Mouse (Mus musculus) embryonic stem cell, embryonic (primary cell): ENCODE data around the gene Cluh.

Experiments
- CTCF ChIA-PET, 4 experiments: fragments of 300-600 bp in 2 of 4; fragments of 350-600 bp in 2 of 4; sonication (Branson Sonifier 250); formaldehyde crosslinking; loops; one replicate each; lab custom pipeline; 2022; ENCODE audit warnings: inconsistent platforms in 2 of 4; lab: Charles Lee
- POLR2A ChIA-PET, 4 experiments: fragments of 300-600 bp in 2 of 4; fragments of 350-600 bp in 2 of 4; sonication (Branson Sonifier 250); formaldehyde crosslinking; loops; one replicate each; lab custom pipeline; 2022; ENCODE audit warnings: antibody characterized with exemption in 4 of 4, inconsistent platforms in 1 of 4; lab: Charles Lee

Cluh gene

DNA sequence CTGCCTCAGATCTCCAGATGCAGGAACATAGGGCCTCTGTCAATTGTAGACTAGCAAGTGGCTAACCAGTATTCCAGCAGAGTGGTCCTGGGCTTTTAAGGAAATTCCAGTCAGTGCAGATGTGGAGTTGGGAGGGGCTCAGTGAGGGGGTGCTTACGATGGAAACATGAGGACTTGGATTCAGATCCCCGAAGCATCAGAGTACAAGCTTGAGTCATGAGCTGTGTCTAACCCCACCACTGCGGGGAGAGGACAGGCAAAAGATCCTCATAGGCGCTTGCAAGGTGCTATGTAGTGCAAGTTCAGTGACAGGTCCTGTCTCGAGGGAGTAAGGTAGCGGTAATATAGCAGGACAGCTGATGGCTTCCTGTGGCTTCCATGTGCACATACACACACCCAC, 12.9 kb downstream of the Cluh start:
- POLR2A ChIA-PET = interaction anchor here in 3 of 4 experiments (0.7 to 2.4 kb wide), 13 partner anchors 8 to 167 kb away, joined by 3 to 14 read pairs (median 4); partner anchors contain the start of genes Cluh (in 1 of the 3) and Pafah1b1 (in 1 of the 3)
- CTCF ChIA-PET = interaction anchor here in 1 of 4 experiments (1.1 kb wide), 1 partner anchor 28 kb away, joined by 5 read pairs; no protein-coding TSS in a partner anchor

DNA sequence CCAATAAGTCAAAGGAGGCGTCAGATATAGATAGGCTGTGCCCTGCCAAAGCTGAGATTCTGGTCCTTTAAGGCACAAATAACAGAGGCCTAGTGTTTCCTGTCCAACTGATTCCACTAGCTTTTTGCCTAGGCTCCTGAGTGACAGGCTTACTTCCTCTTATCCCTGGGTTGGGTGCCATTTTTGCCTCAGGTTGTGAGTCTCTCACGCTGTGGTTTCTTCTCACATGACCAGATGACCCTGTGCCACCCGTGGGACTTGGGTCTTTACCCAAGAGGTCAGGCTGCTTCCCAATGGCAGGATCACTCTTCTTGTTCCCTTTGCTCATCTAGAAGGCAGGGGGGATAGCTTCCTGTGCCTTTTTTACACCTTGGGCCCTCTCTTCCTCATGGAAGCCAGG, 15.0 kb downstream of the Cluh start:
- ChIA-PET POLR2A (interaction anchor here in 2 of 4 experiments (1.1 to 4.0 kb wide), 9 partner anchors 9 to 177 kb away, joined by 3 to 31 read pairs (median 4); no protein-coding TSS in a partner anchor), CTCF (interaction anchor here in 2 of 4 experiments (0.6 kb wide), 2 partner anchors 9 to 119 kb away, joined by 3 to 4 read pairs; no protein-coding TSS in a partner anchor)

DNA sequence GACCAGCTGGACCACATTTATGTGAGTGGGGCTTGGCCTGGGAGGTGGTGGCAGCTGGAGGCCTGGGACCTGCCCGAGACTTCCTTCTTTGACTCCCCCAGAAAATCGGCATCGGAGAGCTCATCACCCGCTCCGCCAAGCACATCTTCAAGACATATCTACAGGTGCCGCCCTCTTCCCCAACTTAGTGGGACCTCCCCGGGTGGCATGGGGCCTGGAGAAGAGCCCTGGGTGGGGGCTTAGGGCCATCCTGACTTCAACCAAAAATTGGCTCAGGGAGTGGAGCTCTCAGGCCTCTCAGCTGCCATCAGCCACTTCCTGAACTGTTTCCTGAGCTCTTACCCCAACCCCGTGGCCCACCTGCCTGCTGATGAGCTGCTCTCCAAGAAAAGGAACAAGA, 15.6 kb downstream of the Cluh start:
- POLR2A ChIA-PET = interaction anchor here (0.8 to 4.0 kb wide), 19 partner anchors 10 to 176 kb away, joined by 3 to 31 read pairs (median 4); no protein-coding TSS in a partner anchor
- CTCF ChIA-PET = interaction anchor here in 2 of 4 experiments (0.6 kb wide), 2 partner anchors 10 to 119 kb away, joined by 3 to 4 read pairs; no protein-coding TSS in a partner anchor

DNA sequence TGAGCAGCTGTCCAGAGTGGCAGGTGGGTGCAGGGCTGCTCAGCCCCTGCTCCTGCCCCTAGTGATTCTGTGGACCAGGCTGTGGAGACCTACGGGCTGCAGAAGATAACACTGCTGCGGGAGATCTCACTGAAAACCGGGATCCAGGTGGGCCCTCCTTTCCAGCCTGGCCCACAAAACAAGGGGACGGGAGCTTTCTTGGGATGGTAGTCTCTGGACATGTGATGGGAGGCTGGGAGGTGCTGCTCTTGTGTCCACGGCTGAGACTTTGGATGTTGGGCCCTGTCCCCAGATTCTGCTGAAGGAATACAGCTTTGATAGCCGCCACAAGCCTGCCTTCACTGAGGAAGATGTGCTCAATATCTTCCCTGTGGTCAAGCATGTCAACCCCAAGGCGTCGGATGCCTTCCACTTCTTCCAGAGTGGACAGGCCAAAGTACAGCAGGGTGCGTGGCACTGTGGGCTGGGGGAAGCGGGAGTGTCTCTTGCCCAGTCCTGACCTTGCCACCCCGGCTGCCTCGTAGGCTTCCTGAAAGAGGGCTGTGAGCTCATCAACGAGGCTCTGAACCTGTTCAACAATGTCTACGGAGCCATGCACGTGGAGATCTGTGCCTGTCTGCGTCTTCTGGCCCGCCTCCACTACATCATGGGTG, 16.5 kb downstream of the Cluh start:
- POLR2A ChIA-PET = interaction anchor here (0.6 to 4.0 kb wide), 22 partner anchors 8 to 382 kb away, joined by 3 to 31 read pairs (median 4); no protein-coding TSS in a partner anchor

DNA sequence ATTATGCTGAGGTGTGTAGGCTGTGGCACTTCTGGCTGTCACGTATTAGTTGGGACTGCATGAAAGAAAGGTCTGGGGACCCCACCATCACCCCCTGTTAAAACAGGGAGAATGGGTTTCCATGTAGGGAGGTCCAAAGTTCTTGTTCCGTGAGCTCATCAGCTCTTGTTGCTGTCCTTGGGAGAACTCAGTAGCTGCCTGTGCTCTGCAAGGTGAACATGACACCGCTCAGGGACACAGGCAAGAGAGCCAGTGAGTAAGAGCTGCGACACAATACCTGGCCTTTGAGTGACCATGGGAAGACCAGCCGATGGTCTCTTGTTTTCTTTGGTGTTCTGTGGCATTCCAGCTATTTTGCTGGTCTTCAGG, 17.0 kb downstream of the Cluh start:
- ChIA-PET POLR2A (interaction anchor here in 3 of 4 experiments (0.6 to 4.0 kb wide), 15 partner anchors 9 to 381 kb away, joined by 3 to 31 read pairs (median 4); no protein-coding TSS in a partner anchor), CTCF (interaction anchor here in 1 of 4 experiments (0.8 kb wide), 1 partner anchor 182 kb away, joined by 4 read pairs; no protein-coding TSS in a partner anchor)

More for the DNA sequence above, 16.5 kb downstream of the Cluh start:
- CTCF ChIA-PET = interaction anchor here in 1 of 4 experiments (0.8 kb wide), 1 partner anchor 182 kb away, joined by 4 read pairs; no protein-coding TSS in a partner anchor

DNA sequence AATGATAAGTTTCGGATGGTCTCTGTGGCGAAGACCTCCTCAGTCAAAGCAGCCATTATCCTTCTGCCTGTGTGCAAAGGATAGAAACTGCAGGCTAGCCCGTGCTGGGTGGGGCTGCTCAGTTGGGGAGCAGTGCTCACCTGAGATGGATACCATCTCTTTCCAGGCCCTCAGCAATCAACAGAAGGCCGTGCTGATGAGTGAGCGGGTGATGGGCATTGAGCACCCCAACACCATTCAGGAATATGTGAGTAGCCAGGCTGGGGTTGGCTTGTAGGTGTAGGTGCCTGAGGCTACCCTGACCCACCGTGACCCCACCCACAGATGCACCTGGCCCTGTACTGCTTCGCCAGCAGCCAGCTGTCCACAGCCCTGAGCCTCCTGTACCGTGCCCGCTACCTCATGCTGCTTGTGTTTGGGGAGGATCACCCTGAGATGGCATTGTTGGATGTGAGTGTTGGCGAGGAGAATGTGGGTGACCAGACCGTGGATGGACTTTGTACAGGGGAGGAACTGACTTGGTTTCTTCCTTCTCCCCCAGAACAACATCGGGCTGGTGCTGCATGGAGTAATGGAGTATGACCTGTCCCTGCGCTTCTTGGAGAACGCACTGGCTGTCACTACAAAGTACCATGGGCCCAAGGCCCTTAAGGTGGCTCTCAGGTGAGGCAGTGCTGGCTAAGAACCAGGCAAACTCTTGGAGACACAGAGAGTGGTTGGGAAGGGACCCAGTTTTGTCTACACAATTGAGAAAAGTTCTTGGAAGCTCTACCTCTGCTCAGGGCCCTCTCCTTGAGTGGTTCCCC, 17.7 kb downstream of the Cluh start:
- POLR2A ChIA-PET = interaction anchor here in 3 of 4 experiments (0.5 to 6.6 kb wide), 18 partner anchors 9 to 800 kb away, joined by 3 to 42 read pairs (median 7); partner anchors contain the start of gene Cluh (in 1 of the 3)
- CTCF ChIA-PET = no interaction called here

DNA sequence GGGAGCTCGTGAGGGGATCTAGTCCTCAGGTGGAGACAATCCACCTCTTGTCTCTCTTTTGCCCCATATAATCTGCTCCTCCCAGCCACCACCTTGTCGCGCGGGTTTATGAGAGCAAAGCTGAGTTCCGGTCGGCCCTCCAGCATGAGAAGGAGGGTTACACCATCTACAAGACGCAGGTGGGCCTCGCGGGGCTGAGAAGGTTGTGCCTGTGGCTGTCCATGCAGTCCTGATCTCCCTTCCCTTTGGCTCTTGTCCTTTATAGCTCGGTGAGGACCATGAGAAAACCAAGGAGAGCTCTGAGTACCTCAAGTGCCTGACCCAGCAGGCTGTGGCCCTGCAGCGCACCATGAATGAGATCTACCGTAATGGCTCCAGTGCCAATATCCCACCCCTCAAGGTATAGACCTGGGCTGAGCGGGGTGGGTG, 18.3 kb downstream of the Cluh start:
- ChIA-PET POLR2A (interaction anchor here (0.5 to 6.6 kb wide), 15 partner anchors 10 to 800 kb away, joined by 3 to 42 read pairs (median 4); partner anchors contain the start of gene Cluh (in 1 of the 4)), CTCF (interaction anchor here in 1 of 4 experiments (0.6 kb wide), 1 partner anchor 45 kb away, joined by 3 read pairs; no protein-coding TSS in a partner anchor)

DNA sequence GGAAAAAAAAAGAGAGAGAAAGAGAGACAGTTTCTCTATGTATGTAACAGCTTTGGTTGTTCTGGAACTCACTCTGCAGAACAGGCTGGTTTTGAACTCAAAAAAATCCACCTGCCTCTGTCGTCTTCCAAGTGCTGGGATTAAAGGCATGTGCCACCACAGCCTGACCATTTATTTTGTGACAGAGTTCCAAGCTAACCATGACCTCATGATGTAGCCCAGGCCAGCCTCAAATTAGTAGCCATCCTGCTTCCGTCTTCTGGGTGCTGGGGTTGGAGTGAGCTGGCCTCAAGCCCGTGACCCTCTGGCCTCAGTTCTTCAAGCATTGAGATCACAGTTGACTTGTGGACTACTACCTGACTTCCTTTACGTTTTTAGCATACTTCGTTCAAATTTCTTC, 19.2 kb downstream of the Cluh start:
- ChIA-PET POLR2A (interaction anchor here (0.6 to 6.6 kb wide), 19 partner anchors 9 to 248 kb away, joined by 3 to 42 read pairs (median 4); partner anchors contain the start of genes Cluh (in 1 of the 4) and Pafah1b1 (in 1 of the 4)), CTCF (interaction anchor here in 1 of 4 experiments (0.6 kb wide), 1 partner anchor 46 kb away, joined by 3 read pairs; no protein-coding TSS in a partner anchor)

DNA sequence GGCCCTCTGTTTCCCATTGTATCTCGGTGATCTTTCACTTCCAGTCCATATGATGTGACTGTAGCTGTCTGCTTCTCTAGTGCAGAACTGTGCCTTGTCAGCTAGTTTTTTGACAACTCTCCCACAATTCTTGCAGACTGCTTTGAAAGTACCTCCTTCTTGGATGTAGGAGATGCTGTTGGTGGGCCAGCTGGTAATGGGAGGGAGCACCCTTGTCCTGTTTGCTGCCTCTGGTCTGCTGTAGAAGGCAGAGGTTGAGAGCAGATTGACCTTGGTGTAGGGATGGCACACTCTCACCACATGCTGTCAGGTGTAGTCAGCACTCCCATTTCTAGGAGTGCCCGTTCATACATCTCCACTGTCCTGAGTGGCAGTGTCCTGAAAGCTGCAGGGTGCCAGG, 19.7 kb downstream of the Cluh start:
- POLR2A ChIA-PET = interaction anchor here in 3 of 4 experiments (0.6 to 6.6 kb wide), 16 partner anchors 9 to 234 kb away, joined by 3 to 42 read pairs (median 4); partner anchors contain the start of genes Cluh (in 1 of the 3), Mettl16 (in 1 of the 3) and Pafah1b1 (in 1 of the 3)
- CTCF ChIA-PET = no interaction called here

DNA sequence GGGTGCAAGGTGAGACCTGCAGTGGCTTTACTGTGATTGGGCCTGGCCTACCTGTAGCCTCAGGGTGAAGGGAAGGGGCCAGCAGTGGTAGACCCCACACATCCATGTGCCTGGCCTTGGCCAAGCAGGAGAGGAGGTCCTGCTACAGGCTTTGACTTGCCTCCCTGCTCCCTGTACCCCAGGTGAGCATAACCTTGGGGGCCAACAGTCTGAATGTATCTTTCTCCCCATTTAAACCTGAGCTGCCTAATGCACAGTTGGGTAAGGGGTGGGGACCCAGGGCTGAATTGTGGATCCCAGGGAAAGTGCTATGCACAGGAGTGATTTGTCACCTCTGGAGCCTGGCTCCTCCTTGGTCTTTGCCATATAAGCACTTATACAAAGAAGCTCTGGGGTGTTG, 20.9 kb downstream of the Cluh start:
- ChIA-PET CTCF (no interaction called here), POLR2A (interaction anchor here in 3 of 4 experiments (0.7 to 6.6 kb wide), 17 partner anchors 8 to 155 kb away, joined by 3 to 42 read pairs (median 4); partner anchors contain the start of genes Cluh (in 1 of the 3), Mettl16 (in 1 of the 3) and Pafah1b1 (in 1 of the 3))

DNA sequence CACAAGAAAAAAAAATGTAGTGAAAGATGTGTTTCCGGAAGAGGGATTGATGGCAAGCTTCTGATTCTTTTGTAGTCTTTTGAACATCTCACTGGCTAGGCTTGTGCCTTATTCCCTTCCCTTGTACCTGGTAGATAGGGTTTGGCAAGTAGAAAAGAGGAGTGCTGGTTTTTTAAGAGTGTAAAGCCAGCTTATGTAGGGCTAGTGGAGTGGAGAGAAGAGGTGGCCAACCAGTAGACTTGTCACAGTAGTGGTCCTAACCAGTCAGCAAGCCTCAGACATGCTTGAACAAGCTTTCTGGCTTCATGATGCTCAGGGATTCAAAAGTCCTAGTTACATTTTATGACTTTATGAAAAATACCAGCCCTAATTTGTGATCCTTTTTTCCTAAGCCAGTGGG, 21.7 kb downstream of the Cluh start:
- ChIA-PET POLR2A (interaction anchor here in 3 of 4 experiments (0.7 to 6.6 kb wide), 20 partner anchors 8 to 161 kb away, joined by 3 to 42 read pairs (median 3); partner anchors contain the start of genes Mettl16 (in 1 of the 3) and Pafah1b1 (in 1 of the 3)), CTCF (interaction anchor here in 2 of 4 experiments (0.6 to 1.3 kb wide), 2 partner anchors 37 kb away, joined by 4 to 5 read pairs; no protein-coding TSS in a partner anchor)

DNA sequence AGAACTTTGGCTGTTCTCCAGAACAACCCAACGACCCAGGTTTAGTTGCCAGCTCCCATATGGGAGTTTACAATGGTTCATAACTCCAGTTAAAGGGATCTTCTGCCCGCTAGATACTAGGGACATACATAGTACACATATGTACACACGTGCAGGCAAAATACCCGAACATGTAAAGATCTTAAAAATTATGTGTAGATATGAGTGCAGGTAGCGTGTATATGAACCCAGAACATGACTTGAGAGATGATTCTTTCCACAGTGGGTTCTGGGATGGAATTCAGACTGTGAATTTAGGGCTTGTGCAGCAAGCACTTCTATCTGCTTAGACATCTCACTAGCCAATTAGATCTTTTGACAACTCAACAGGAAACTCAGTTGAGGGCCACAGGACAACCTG, 22.5 kb downstream of the Cluh start:
- ChIA-PET POLR2A (interaction anchor here in 3 of 4 experiments (0.7 to 6.6 kb wide), 15 partner anchors 10 to 160 kb away, joined by 3 to 42 read pairs (median 4); partner anchors contain the start of gene Mettl16 (in 1 of the 3)), CTCF (interaction anchor here in 1 of 4 experiments (1.3 kb wide), 1 partner anchor 38 kb away, joined by 4 read pairs; no protein-coding TSS in a partner anchor)

DNA sequence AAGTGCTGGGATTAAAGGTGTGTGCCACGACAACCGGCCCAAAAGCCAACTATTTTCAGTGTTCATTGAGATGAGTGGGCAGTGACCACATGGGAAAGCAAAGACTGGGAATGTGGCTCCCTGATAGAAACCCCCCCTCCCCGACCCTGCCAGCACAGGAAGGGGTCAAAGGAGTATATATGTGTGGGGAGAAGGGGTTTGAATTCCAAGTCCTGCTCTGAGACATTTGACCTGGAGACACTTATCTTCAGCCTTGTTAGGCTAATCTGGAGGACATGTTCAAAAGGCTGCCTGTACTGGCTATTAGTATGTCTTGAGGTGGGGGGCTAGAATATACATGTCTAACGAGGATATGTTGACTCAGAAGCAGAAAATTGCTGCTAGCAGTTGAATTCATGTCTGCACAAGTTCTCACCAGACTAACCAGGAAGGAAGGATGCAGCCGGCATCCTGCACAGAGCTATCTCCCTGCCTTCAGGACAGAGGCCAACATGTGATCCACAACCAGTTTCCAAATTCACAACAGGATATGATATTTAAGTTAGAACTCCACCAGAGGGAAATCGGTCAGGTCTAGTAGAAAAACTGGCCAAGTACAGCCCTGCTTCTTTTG, 23.7 kb downstream of the Cluh start:
- CTCF ChIA-PET = interaction anchor here in 1 of 4 experiments (0.5 kb wide), 1 partner anchor 17 kb away, joined by 3 read pairs; no protein-coding TSS in a partner anchor
- POLR2A ChIA-PET = interaction anchor here in 2 of 4 experiments (0.7 to 6.6 kb wide), 6 partner anchors 8 to 31 kb away, joined by 3 to 42 read pairs (median 4); no protein-coding TSS in a partner anchor

DNA sequence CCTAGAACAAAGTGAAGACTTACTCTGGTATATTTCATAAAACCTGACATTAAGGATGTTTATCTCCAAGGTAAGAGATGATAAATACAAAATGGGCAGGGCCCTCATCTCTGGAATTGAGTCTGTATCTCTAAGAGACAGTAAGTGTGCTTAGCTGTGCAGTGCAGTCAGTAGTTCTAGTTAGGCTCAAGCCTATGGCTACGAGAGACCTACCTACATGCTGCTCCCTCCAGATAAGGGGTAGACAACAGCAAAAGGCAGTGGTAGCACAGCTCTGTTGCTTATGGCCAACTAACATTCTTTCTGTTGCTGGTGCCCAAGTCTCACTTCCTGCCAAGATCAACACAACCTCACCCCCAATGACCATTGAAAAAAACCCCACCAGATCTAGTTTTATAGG, 24.3 kb downstream of the Cluh start:
- POLR2A ChIA-PET = interaction anchor here in 2 of 4 experiments (1.1 to 6.6 kb wide), 4 partner anchors 9 to 30 kb away, joined by 3 to 42 read pairs (median 17); no protein-coding TSS in a partner anchor
- CTCF ChIA-PET = no interaction called here

DNA sequence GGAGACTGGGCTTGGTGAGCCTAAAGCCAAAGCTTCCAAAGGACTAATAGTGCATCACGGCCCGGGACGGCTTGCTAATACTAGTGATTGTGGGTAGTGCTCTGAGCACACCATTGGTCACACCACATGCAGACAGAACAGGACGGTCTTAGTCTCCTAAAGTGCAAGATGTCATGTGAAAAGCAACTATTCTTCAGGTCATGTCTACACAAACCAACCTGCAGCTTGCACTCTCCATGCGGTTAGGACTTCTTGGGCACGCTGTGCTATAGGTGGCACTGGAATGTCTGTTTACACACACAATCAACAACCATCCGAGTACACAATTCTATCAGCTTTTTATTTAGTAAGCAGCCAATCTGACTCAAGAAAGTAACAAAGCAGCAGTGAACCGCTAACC, 25.4 kb downstream of the Cluh start:
- POLR2A ChIA-PET = interaction anchor here in 3 of 4 experiments (0.6 to 5.1 kb wide), 10 partner anchors 8 to 773 kb away, joined by 3 to 30 read pairs (median 4); no protein-coding TSS in a partner anchor

DNA sequence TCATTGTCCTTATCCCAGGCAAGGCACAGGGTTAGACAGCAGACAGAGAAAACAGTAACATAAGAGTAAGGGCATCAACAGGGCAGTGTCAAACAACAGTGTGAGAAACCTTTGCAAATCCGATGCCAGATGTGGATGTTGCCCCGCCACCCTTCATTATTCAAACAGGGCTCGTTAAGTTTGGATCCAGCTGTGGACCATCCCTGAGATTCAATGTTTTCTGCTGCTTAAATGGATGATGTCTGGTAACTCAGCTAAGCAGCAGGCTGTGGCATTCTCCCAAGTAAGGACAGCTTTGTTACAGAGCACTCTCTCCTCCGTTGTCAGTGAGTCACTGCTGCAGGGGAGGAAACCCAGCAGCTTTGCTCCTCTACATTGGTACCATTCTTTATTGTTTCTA, 25.9 kb downstream of the Cluh start:
- CTCF ChIA-PET = interaction anchor here in 1 of 4 experiments (0.6 kb wide), 1 partner anchor 943 kb away, joined by 3 read pairs; no protein-coding TSS in a partner anchor
- POLR2A ChIA-PET = interaction anchor here in 2 of 4 experiments (0.7 to 5.1 kb wide), 7 partner anchors 9 to 171 kb away, joined by 3 to 30 read pairs (median 4); no protein-coding TSS in a partner anchor

More for the DNA sequence above, 25.4 kb downstream of the Cluh start:
- CTCF ChIA-PET = interaction anchor here in 1 of 4 experiments (0.6 to 0.7 kb wide), 2 partner anchors 273 to 943 kb away, joined by 3 read pairs; no protein-coding TSS in a partner anchor
